ENCODE assay signal across 16 mouse cellular contexts in genomic region chr9:96650807-96651206, GRCm38 (mm10).
"Had no signal": no experiment of that assay in that cellular context is flagged by ENCODE, and none has a peak within 500 bp of the region (broad histone marks: within the 10 kb centered on the region; RNA-seq: fewer than 3 reads in every experiment).

No protein-coding gene starts in this region.

- ATAC-seq: midbrain, embryonic 15.5 days had no signal

- DNase-seq: kidney, adult 8-10 months; kidney, postnatal 36 days; liver, embryonic 13.5 days; liver, postnatal 0 days; lung, postnatal 14 days; right cerebral cortex, adult 18-20 months; right cerebral cortex, postnatal 25 days; thymus, postnatal 36 days had no signal

- H3K4me1 ChIP-seq: intestine, embryonic 15.5 days; limb, embryonic 10.5 days; liver, embryonic 13.5 days; lung, embryonic 15.5 days; midbrain, embryonic 15.5 days had no signal

- H3K36me3 ChIP-seq: intestine, embryonic 15.5 days; limb, embryonic 10.5 days; liver, embryonic 13.5 days; lung, embryonic 15.5 days; midbrain, embryonic 15.5 days had no signal

- H3K9ac ChIP-seq: intestine, embryonic 15.5 days; liver, embryonic 13.5 days; liver, postnatal 0 days; lung, embryonic 15.5 days; midbrain, embryonic 15.5 days had no signal

- H3K27me3 ChIP-seq: intestine, embryonic 15.5 days; lung, embryonic 15.5 days; midbrain, embryonic 15.5 days had no signal

- H3K4me3 ChIP-seq: intestine, embryonic 15.5 days; layer of hippocampus, adult 2 months; limb, embryonic 10.5 days; liver, embryonic 13.5 days; lung, embryonic 15.5 days; midbrain, embryonic 15.5 days had no signal

- H3K4me2 ChIP-seq: intestine, embryonic 15.5 days; liver, embryonic 13.5 days; lung, embryonic 15.5 days; midbrain, embryonic 11.5 days; midbrain, embryonic 15.5 days had no signal

- H3K27ac ChIP-seq: intestine, embryonic 15.5 days; kidney, postnatal 0 days; layer of hippocampus, adult 2 months; limb, embryonic 10.5 days; liver, embryonic 13.5 days; lung, embryonic 15.5 days; macrophage; midbrain, embryonic 15.5 days had no signal

- H3K9me3 ChIP-seq: intestine, embryonic 15.5 days; limb, embryonic 10.5 days; liver, embryonic 13.5 days; lung, embryonic 15.5 days; midbrain, embryonic 15.5 days had no signal
